Mouse (Mus musculus): Measurements from ENCODE around the gene Clec11a.

Clec11a gene

GRCm38 (mm10) chr7:44306516-44307240, at the start of gene Clec11a:
Clec11a (minus strand) TSS chr7:44306902.
- DNase-seq (ENCODE audit: low read depth), result peak; percentile 14

- no peak for DNase-seq (ENCODE audit: low read depth)
Observed at GRCm38 (mm10) chr7:44355411-44355810, 48.7 kb upstream of the Clec11a start.

GRCm38 (mm10) chr7:44353601-44354340, 47.1 kb upstream of the Clec11a start:
- DNase-seq (ENCODE audit: low read depth), result no peak

GRCm38 (mm10) chr7:44352750-44353600, 46.3 kb upstream of the Clec11a start:
- no peak for DNase-seq (ENCODE audit: low read depth)

GRCm38 (mm10) chr7:44351881-44352749, 45.4 kb upstream of the Clec11a start:
- DNase-seq (ENCODE audit: low read depth), result no peak

GRCm38 (mm10) chr7:44350957-44351711, 44.4 kb upstream of the Clec11a start:
- DNase-seq (ENCODE audit: low read depth), result peak; percentile 87

GRCm38 (mm10) chr7:44349043-44349442, 42.3 kb upstream of the Clec11a start:
- DNase-seq (ENCODE audit: low read depth), result peak; percentile 37

GRCm38 (mm10) chr7:44344622-44345021, 37.9 kb upstream of the Clec11a start:
- peak; percentile 68 for DNase-seq (ENCODE audit: low read depth)

GRCm38 (mm10) chr7:44343459-44344015, 36.8 kb upstream of the Clec11a start:
- DNase-seq (ENCODE audit: low read depth), result no peak

GRCm38 (mm10) chr7:44341714-44342113, 35.0 kb upstream of the Clec11a start:
- no peak for DNase-seq (ENCODE audit: low read depth)

GRCm38 (mm10) chr7:44341119-44341518, 34.4 kb upstream of the Clec11a start:
- no peak for DNase-seq (ENCODE audit: low read depth)

GRCm38 (mm10) chr7:44340226-44340625, 33.5 kb upstream of the Clec11a start:
- DNase-seq (ENCODE audit: low read depth), result no peak

- no peak for DNase-seq (ENCODE audit: low read depth)
Observed at GRCm38 (mm10) chr7:44337121-44337849, 30.6 kb upstream of the Clec11a start.

- DNase-seq (ENCODE audit: low read depth), result no peak
Observed at GRCm38 (mm10) chr7:44336046-44337021, 29.6 kb upstream of the Clec11a start.

GRCm38 (mm10) chr7:44335031-44335878, 28.6 kb upstream of the Clec11a start:
- DNase-seq (ENCODE audit: low read depth), result no peak

GRCm38 (mm10) chr7:44334139-44334538, 27.4 kb upstream of the Clec11a start:
- DNase-seq (ENCODE audit: low read depth), result no peak

GRCm38 (mm10) chr7:44332336-44332735, 25.6 kb upstream of the Clec11a start:
- DNase-seq (ENCODE audit: low read depth), result peak; percentile 15

GRCm38 (mm10) chr7:44326614-44327013, 19.9 kb upstream of the Clec11a start:
- DNase-seq (ENCODE audit: low read depth), result no peak

Data from 416B (cell line).